Mouse (Mus musculus) bone marrow, adult 2 months (tissue): ENCODE results near the gene Rmdn2.

Experiments used
- CTCF ChIP-seq: fragments of 200-500 bp; IDR thresholded peaks from 2 replicates; pipeline ENCODE4 v1.5.1; 2011; ENCODE audit warnings: low read length, control low read depth; ENCODE audit not compliant: control insufficient read depth, insufficient read depth
- POLR2A ChIP-seq: fragments of 200-500 bp; IDR thresholded peaks from 2 replicates; pipeline ENCODE4 v1.6.1; 2011; ENCODE audit warnings: low read depth, mild to moderate bottlenecking, control low read depth, low read length, borderline replicate concordance; ENCODE audit not compliant: control insufficient read depth

DNA sequence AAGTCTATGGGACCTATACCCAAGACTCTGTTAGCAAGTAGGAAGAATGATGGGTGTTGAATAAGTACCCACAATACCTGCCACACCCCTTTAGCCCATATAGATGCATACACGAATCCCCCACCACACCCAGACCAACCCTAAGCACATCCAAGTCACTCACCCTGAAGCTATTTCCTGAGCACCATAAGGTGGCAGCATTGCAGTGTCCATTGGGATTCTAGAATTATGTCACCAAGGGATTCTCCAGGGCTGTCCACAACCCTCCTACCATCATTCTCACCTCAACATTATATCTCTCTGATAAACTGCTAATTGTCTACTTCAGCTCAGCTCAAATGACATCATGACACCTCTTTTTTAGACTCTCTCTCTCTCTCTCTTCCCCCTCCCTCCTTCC is 87.5 kb downstream of the Rmdn2 start:
- TF ChIP-seq POLR2A = no peak
- TF ChIP-seq CTCF = no peak
